Mouse (Mus musculus) urinary bladder, postnatal 4 days (tissue): ENCODE measurements around the gene Cdc20b.
"Not testable (repeated sequence)": the region's sequence is repeated elsewhere in the genome, so short reads cannot be mapped to it uniquely, and the experiment has no call there.

Experiments used
- DNase-seq, 2 experiments: peaks; one replicate each; pipeline ENCODE4 v3.0.0; 2021 to 2022; ENCODE audit warnings: low spot score in 2 of 2

Gene Cdc20b

GRCm38 (mm10) chr13:113034950-113035421, at the start of gene Cdc20b:
TSS of gene Cdc20b (plus strand) at chr13:113035111.
- peak; percentile 51 to 66 for DNase-seq

- DNase-seq = no peak
Observed at GRCm38 (mm10) chr13:112985605-112986450, 49.1 kb upstream of the Cdc20b start.

- DNase-seq = no peak
Observed at GRCm38 (mm10) chr13:112986451-112986950, 48.4 kb upstream of the Cdc20b start.

GRCm38 (mm10) chr13:112987532-112987943, 47.4 kb upstream of the Cdc20b start, which contains the start of gene Ccno:
TSS of gene Ccno (plus strand) at chr13:112987802.
- peak; percentile 94 to 95 for DNase-seq

- no peak for DNase-seq
Observed at GRCm38 (mm10) chr13:112987991-112988390, 46.9 kb upstream of the Cdc20b start.

GRCm38 (mm10) chr13:112988866-112989265, 46.0 kb upstream of the Cdc20b start:
- no peak for DNase-seq

- DNase-seq = no peak
Observed at GRCm38 (mm10) chr13:112989541-112989940, 45.4 kb upstream of the Cdc20b start.

- DNase-seq = no peak
Observed at GRCm38 (mm10) chr13:112990346-112990745, 44.6 kb upstream of the Cdc20b start.

GRCm38 (mm10) chr13:112993531-112994152, 41.3 kb upstream of the Cdc20b start, which contains the start of gene Mcidas:
TSS of gene Mcidas (plus strand) at chr13:112993845.
- DNase-seq = no peak

GRCm38 (mm10) chr13:112994191-112994590, 40.7 kb upstream of the Cdc20b start:
- no peak for DNase-seq

- DNase-seq = no peak
Observed at GRCm38 (mm10) chr13:112996407-112996806, 38.5 kb upstream of the Cdc20b start.

GRCm38 (mm10) chr13:112997369-112997768, 37.5 kb upstream of the Cdc20b start:
- DNase-seq = no peak

- no peak for DNase-seq
Observed at GRCm38 (mm10) chr13:112998427-112999201, 36.3 kb upstream of the Cdc20b start.

- no peak for DNase-seq
Observed at GRCm38 (mm10) chr13:113000090-113000489, 34.8 kb upstream of the Cdc20b start.

GRCm38 (mm10) chr13:113000576-113001318, 34.2 kb upstream of the Cdc20b start:
- no peak for DNase-seq

GRCm38 (mm10) chr13:113012683-113013082, 22.2 kb upstream of the Cdc20b start:
- no peak for DNase-seq

- DNase-seq = not testable (repeated sequence)
Observed at GRCm38 (mm10) chr13:113013174-113013953, 21.5 kb upstream of the Cdc20b start.

GRCm38 (mm10) chr13:113021521-113021920, 13.4 kb upstream of the Cdc20b start:
- DNase-seq = no peak

GRCm38 (mm10) chr13:113022467-113022866, 12.4 kb upstream of the Cdc20b start:
- DNase-seq = no peak
